Comparison of ENCODE assay signal across 8 mouse cellular contexts in genomic region chr10:77864067-77864761, GRCm38 (mm10). TPM values are rescaled to one million over a fixed set of nuclear protein-coding genes. Genes with fewer than 3 reads are reported as not detected.
DNase-seq lines count a peak whose midpoint lies in the region; ATAC-seq and TF ChIP-seq lines count a peak whose summit lies in the region.

No protein-coding gene starts in this region.

- no peak for TF ChIP-seq EP300 in MEL (IDR thresholded peaks at IDR 0.05; ENCODE audit: low read depth in 1 of 2, low read length in 2 of 2)

- peak; percentile 45; the same call in 1 of the 2 replicates for ATAC-seq in forebrain, embryonic 16.5 days
- ATAC-seq in kidney, embryonic 14.5 days (ENCODE audit: low FRiP score, low TSS enrichment), result peak; percentile 92

- H3K4me2 ChIP-seq in forebrain, embryonic 16.5 days (ENCODE audit: low read length), result peak overlapping the region; percentile 17; the same call in 1 of the 2 replicates
- peak overlapping the region; percentile 44 for H3K4me2 ChIP-seq in kidney, embryonic 14.5 days (replicated peaks; ENCODE audit: low read depth, low read length)

- no peaks in the 10 kb centered on the region for H3K36me3 ChIP-seq in MEL (ENCODE audit: control insufficient read depth in 1 of 2, insufficient read depth in 2 of 2, low read length in 2 of 2)
- no peaks in the 10 kb centered on the region for H3K36me3 ChIP-seq in forebrain, embryonic 16.5 days (ENCODE audit: control insufficient read depth, insufficient read depth)
- no peaks in the 10 kb centered on the region for H3K36me3 ChIP-seq in kidney, embryonic 14.5 days (ENCODE audit: control insufficient read depth, insufficient read depth, low read length)

- DNase-seq in MEL (ENCODE audit: low read depth, low spot score), result peak; percentile 97
- peak; percentile 55 for DNase-seq in brain, embryonic 14.5 days (ENCODE audit: low read depth)
- peak; percentile 40 for DNase-seq in lung, postnatal 14 days
- peak; percentile 29 for DNase-seq in spleen, adult 12 weeks (ENCODE audit: low spot score)
- no peak for DNase-seq in gastrocnemius, postnatal 10 days
- no peak for DNase-seq in right cerebral cortex, postnatal 14 days

- TF ChIP-seq RAD21 in MEL (IDR thresholded peaks at IDR 0.05; ENCODE audit: low read depth, low read length), result no peak

- H3K9me3 ChIP-seq in MEL (replicated peaks; ENCODE audit: insufficient read depth, low read length), result no peaks in the 10 kb centered on the region
- H3K9me3 ChIP-seq in forebrain, embryonic 16.5 days (ENCODE audit: control insufficient read depth, low read length), result no peaks in the 10 kb centered on the region
- H3K9me3 ChIP-seq in kidney, embryonic 14.5 days (ENCODE audit: control insufficient read depth, low read length), result no peaks in the 10 kb centered on the region

- H3K4me3 ChIP-seq in MEL (ENCODE audit: control insufficient read depth in 1 of 2, insufficient read depth in 1 of 2, low read depth in 2 of 2, low read length in 2 of 2), result peak overlapping the region; percentile 56 to 68
- 0 out of 2 replicates have a peak overlapping the region, but pooled peaks have one; percentile 8 for H3K4me3 ChIP-seq in forebrain, embryonic 16.5 days (replicated peaks; ENCODE audit: low read length)
- H3K4me3 ChIP-seq in kidney, embryonic 14.5 days (ENCODE audit: low read length), result peak overlapping the region; percentile 17

- TF ChIP-seq POLR2A in MEL (IDR thresholded peaks at IDR 0.05; ENCODE audit: control insufficient read depth in 1 of 2, insufficient read depth in 1 of 2, low read depth in 1 of 2, low read length in 2 of 2, poor library complexity in 1 of 2), result peak; percentile 24 to 61; a peak in 2 of 4 replicates
- no peak for TF ChIP-seq POLR2A in brain, embryonic 14.5 days (IDR thresholded peaks at IDR 0.05; ENCODE audit: borderline replicate concordance, extremely low read depth, insufficient read depth, insufficient read length, poor library complexity, severe bottlenecking)

- H3K79me2 ChIP-seq in MEL (ENCODE audit: control insufficient read depth, insufficient read depth, low read length, poor library complexity), result no peaks in the 10 kb centered on the region

- peak overlapping the region; percentile 35 for H3K9ac ChIP-seq in MEL (ENCODE audit: control insufficient read depth, low read depth, low read length, poor library complexity, severe bottlenecking)
- no peak overlapping the region for H3K9ac ChIP-seq in forebrain, embryonic 16.5 days (replicated peaks; ENCODE audit: low read depth, low read length)
- no peak overlapping the region for H3K9ac ChIP-seq in kidney, embryonic 14.5 days (ENCODE audit: low read depth, low read length)

- 34% methylated on average over 14 of the region's 14 CpGs for WGBS in forebrain, embryonic 16.5 days
- WGBS in kidney, embryonic 14.5 days, result 27% methylated on average over 14 of the region's 14 CpGs

- peaks cover 0 to 6% of the 10 kb centered on the region in 2 experiments; a peak in 1 of 4 replicates for H3K4me1 ChIP-seq in MEL (ENCODE audit: control insufficient read depth in 1 of 2, insufficient read depth in 2 of 2, low read length in 2 of 2)
- no peaks in the 10 kb centered on the region for H3K4me1 ChIP-seq in forebrain, embryonic 16.5 days (replicated peaks; ENCODE audit: control insufficient read depth, insufficient read depth, low read length)
- no peaks in the 10 kb centered on the region for H3K4me1 ChIP-seq in kidney, embryonic 14.5 days (ENCODE audit: control insufficient read depth, insufficient read depth, low read length)

- TF ChIP-seq CTCF in MEL (IDR thresholded peaks at IDR 0.05 in 2 of 3, conservative IDR thresholded peaks at IDR 0.05 in 1 of 3; ENCODE audit: control insufficient read depth in 1 of 3, insufficient read depth in 1 of 3, low read depth in 2 of 3, low read length in 3 of 3, poor library complexity in 1 of 3, severe bottlenecking in 1 of 3), result peak in 1 of 3 experiments; percentile 20; a peak in 1 of 6 replicates
- no peak for TF ChIP-seq CTCF in brain, embryonic 14.5 days (IDR thresholded peaks at IDR 0.05; ENCODE audit: borderline replicate concordance, extremely low read depth, insufficient read depth, insufficient read length)

- no peak overlapping the region for H3K27ac ChIP-seq in MEL (ENCODE audit: control insufficient read depth, low read depth, low read length)
- H3K27ac ChIP-seq in forebrain, embryonic 16.5 days (ENCODE audit: low read length), result no peak overlapping the region
- no peak overlapping the region for H3K27ac ChIP-seq in kidney, embryonic 14.5 days (ENCODE audit: low read depth, low read length)

- peaks cover 0 to 5% of the 10 kb centered on the region in 2 experiments; a peak in 1 of 4 replicates for H3K27me3 ChIP-seq in MEL (ENCODE audit: control insufficient read depth in 1 of 2, insufficient read depth in 2 of 2, low read length in 2 of 2)
- H3K27me3 ChIP-seq in forebrain, embryonic 16.5 days (replicated peaks; ENCODE audit: control insufficient read depth, insufficient read depth, low read length), result no peaks in the 10 kb centered on the region
- H3K27me3 ChIP-seq in kidney, embryonic 14.5 days (ENCODE audit: control insufficient read depth, insufficient read depth, low read length), result no peaks in the 10 kb centered on the region

TF ChIP-seq in MEL, 35 proteins besides CTCF, POLR2A, EP300 and RAD21:
- TF ChIP-seq ELF1 (IDR thresholded peaks at IDR 0.05; ENCODE audit: low read depth, low read length) (peak; percentile 68), USF2 (IDR thresholded peaks at IDR 0.05; ENCODE audit: borderline replicate concordance in 1 of 2, insufficient read depth in 1 of 2, low read depth in 1 of 2, low read length in 2 of 2) (no peak), CHD1 (IDR thresholded peaks at IDR 0.05; ENCODE audit: low read depth, low read length) (no peak), SIN3A (IDR thresholded peaks at IDR 0.05; ENCODE audit: low read length) (peak; percentile 57; the same call in 1 of the 2 replicates), MEF2A (IDR thresholded peaks at IDR 0.05; ENCODE audit: extremely low read depth, insufficient replicate concordance, low read depth, low read length, poor library complexity, severe bottlenecking) (no peak), SMC3 (IDR thresholded peaks at IDR 0.05; ENCODE audit: low read depth, low read length) (peak; percentile 25; the same call in 1 of the 2 replicates), KAT2A (conservative IDR thresholded peaks at IDR 0.05; ENCODE audit: low read depth, low read length) (no peak), HCFC1 (IDR thresholded peaks at IDR 0.05; ENCODE audit: low read depth, low read length) (0 out of 2 replicates have a peak, but pooled peaks have one; percentile 34), NELFE (IDR thresholded peaks at IDR 0.05; ENCODE audit: low read depth, low read length) (peak; percentile 46; the same call in 1 of the 2 replicates), GABPA (IDR thresholded peaks at IDR 0.05; ENCODE audit: low read depth, low read length) (no peak), TBP (IDR thresholded peaks at IDR 0.05; ENCODE audit: low read depth, low read length) (peak; percentile 56), NRF1 (IDR thresholded peaks at IDR 0.05; ENCODE audit: insufficient read depth, low read depth, low read length, poor library complexity, severe bottlenecking) (0 out of 2 replicates have a peak, but pooled peaks have one; percentile 8), MXI1 (IDR thresholded peaks at IDR 0.05; ENCODE audit: low read depth, low read length) (peak; percentile 62)
TF ChIP-seq in MEL: peak in this region for 8.

RNA-seq across cellular contexts. Expression of gene Gm3285, which starts 2.4 kb away (rescaled TPM):
- total RNA-seq in MEL (2012; rRNA removed), result not detected in 2 replicates
- polyA plus RNA-seq in MEL (2012; ENCODE audit: insufficient read depth in 1 of 2, insufficient read length in 2 of 2, low read depth in 1 of 2, low replicate concordance in 2 of 2, missing spikeins in 1 of 2), result not detected
- polyA plus RNA-seq in brain, embryonic 14.5 days (2012; rRNA removed), result not detected in 2 replicates
- not detected in 2 replicates for polyA plus RNA-seq in forebrain, embryonic 16.5 days (2015; fragmentation: Nextera tagmentation; extraction: Ambion mirVana)
- not detected in 2 replicates for polyA plus RNA-seq in kidney, embryonic 14.5 days (2014; fragmentation: Nextera tagmentation; extraction: Ambion mirVana)
- not detected for total RNA-seq in gastrocnemius, postnatal 10 days (2021)

RNA-seq across cellular contexts. Expression of gene Gm10318, which starts 11.6 kb away (rescaled TPM):
- not detected in 2 replicates for total RNA-seq in MEL (2012; rRNA removed)
- polyA plus RNA-seq in MEL (2012; ENCODE audit: insufficient read depth in 1 of 2, insufficient read length in 2 of 2, low read depth in 1 of 2, low replicate concordance in 2 of 2, missing spikeins in 1 of 2), result not detected
- polyA plus RNA-seq in brain, embryonic 14.5 days (2012; rRNA removed), result 0.10 TPM in 1 of 2 replicates, not detected in the other
- polyA plus RNA-seq in forebrain, embryonic 16.5 days (2015; fragmentation: Nextera tagmentation; extraction: Ambion mirVana), result not detected in 2 replicates
- polyA plus RNA-seq in kidney, embryonic 14.5 days (2014; fragmentation: Nextera tagmentation; extraction: Ambion mirVana), result not detected in 2 replicates
- total RNA-seq in gastrocnemius, postnatal 10 days (2021), result not detected

RNA-seq across cellular contexts. Expression of gene Gm36176, which starts 17.6 kb away (rescaled TPM):
- not detected in 2 replicates for total RNA-seq in MEL (2012; rRNA removed)
- polyA plus RNA-seq in MEL (2012; ENCODE audit: insufficient read depth in 1 of 2, insufficient read length in 2 of 2, low read depth in 1 of 2, low replicate concordance in 2 of 2, missing spikeins in 1 of 2), result not detected
- not detected in 2 replicates for polyA plus RNA-seq in brain, embryonic 14.5 days (2012; rRNA removed)
- polyA plus RNA-seq in forebrain, embryonic 16.5 days (2015; fragmentation: Nextera tagmentation; extraction: Ambion mirVana), result not detected in 2 replicates
- polyA plus RNA-seq in kidney, embryonic 14.5 days (2014; fragmentation: Nextera tagmentation; extraction: Ambion mirVana), result not detected in 2 replicates
- not detected for total RNA-seq in gastrocnemius, postnatal 10 days (2021)

RNA-seq across cellular contexts. Expression of gene Krtap10-10, which starts 28.5 kb away (rescaled TPM):
- total RNA-seq in MEL (2012; rRNA removed), result not detected in 2 replicates
- polyA plus RNA-seq in MEL (2012; ENCODE audit: insufficient read depth in 1 of 2, insufficient read length in 2 of 2, low read depth in 1 of 2, low replicate concordance in 2 of 2, missing spikeins in 1 of 2), result not detected
- polyA plus RNA-seq in brain, embryonic 14.5 days (2012; rRNA removed), result not detected in 2 replicates
- not detected in 2 replicates for polyA plus RNA-seq in forebrain, embryonic 16.5 days (2015; fragmentation: Nextera tagmentation; extraction: Ambion mirVana)
- not detected in 2 replicates for polyA plus RNA-seq in kidney, embryonic 14.5 days (2014; fragmentation: Nextera tagmentation; extraction: Ambion mirVana)
- total RNA-seq in gastrocnemius, postnatal 10 days (2021), result not detected

RNA-seq across cellular contexts. Expression of gene Krtap10-4, which starts 37.3 kb away (rescaled TPM):
- total RNA-seq in MEL (2012; rRNA removed), result not detected in 2 replicates
- not detected for polyA plus RNA-seq in MEL (2012; ENCODE audit: insufficient read depth in 1 of 2, insufficient read length in 2 of 2, low read depth in 1 of 2, low replicate concordance in 2 of 2, missing spikeins in 1 of 2)
- polyA plus RNA-seq in brain, embryonic 14.5 days (2012; rRNA removed), result not detected in 2 replicates
- polyA plus RNA-seq in forebrain, embryonic 16.5 days (2015; fragmentation: Nextera tagmentation; extraction: Ambion mirVana), result not detected in 2 replicates
- not detected in 2 replicates for polyA plus RNA-seq in kidney, embryonic 14.5 days (2014; fragmentation: Nextera tagmentation; extraction: Ambion mirVana)
- not detected for total RNA-seq in gastrocnemius, postnatal 10 days (2021)

Comparison
In these comparisons a context has a peak if more than half of its experiments do, and no peak if none do; other contexts are left out.
1. DNase-seq: peak in MEL (single experiment), brain, embryonic 14.5 days (single experiment), lung, postnatal 14 days (single experiment) and spleen, adult 12 weeks (single experiment); none in gastrocnemius, postnatal 10 days (single experiment) and right cerebral cortex, postnatal 14 days (single experiment).
2. H3K4me3 ChIP-seq: peak in every context shown above with its lines; median percentile 62 in MEL; 17 in kidney, embryonic 14.5 days; 8 in forebrain, embryonic 16.5 days.